In genomic region chr3:41491185-41491584, GRCm38 (mm10) we compare ENCODE assay signal across 21 mouse cellular contexts.
DNase-seq lines count a peak whose midpoint lies in the region; ATAC-seq and TF ChIP-seq lines count a peak whose summit lies in the region.
"Had no signal": no experiment of that assay in that cellular context is flagged by ENCODE, and none has a peak within 500 bp of the region (broad histone marks: within the 10 kb centered on the region; RNA-seq: fewer than 3 reads in every experiment).

No protein-coding gene starts in this region.

- 89% methylated on average over 4 of the region's 4 CpGs for WGBS in heart, embryonic 10.5 days
- 90% methylated on average over 4 of the region's 4 CpGs for WGBS in lung, postnatal 0 days

- no peaks in the 10 kb centered on the region for H3K9me3 ChIP-seq in heart, embryonic 10.5 days
- no peaks in the 10 kb centered on the region for H3K9me3 ChIP-seq in lung, postnatal 0 days (ENCODE audit: low read length)
- H3K9me3 ChIP-seq: embryonic facial prominence, embryonic 12.5 days; hindbrain, embryonic 15.5 days; kidney, embryonic 15.5 days; liver, embryonic 15.5 days; megakaryocyte, embryonic 14.5 days; midbrain, embryonic 13.5 days had no signal

- H3K27ac ChIP-seq in heart, embryonic 10.5 days = no peak overlapping the region
- no peak overlapping the region for H3K27ac ChIP-seq in lung, postnatal 0 days (ENCODE audit: low read length)
- H3K27ac ChIP-seq: embryonic facial prominence, embryonic 12.5 days; hindbrain, embryonic 15.5 days; kidney, embryonic 15.5 days; liver, embryonic 15.5 days; midbrain, embryonic 13.5 days had no signal

- no peak for ATAC-seq in lung, postnatal 0 days
- ATAC-seq: forebrain, postnatal 0 days; midbrain, embryonic 13.5 days had no signal

- no peak for TF ChIP-seq EP300 in lung, postnatal 0 days (IDR thresholded peaks at IDR 0.05)

- DNase-seq in heart, embryonic 10.5 days (ENCODE audit: low spot score) = peak; percentile 70
- DNase-seq in heart, adult 9 months (ENCODE audit: low spot score in 2 of 2) = no peak
- peak; percentile 55 for DNase-seq in lung, postnatal 10 days
- DNase-seq in lung, postnatal 0 days (ENCODE audit: low spot score) = no peak
- peak; percentile 41 for DNase-seq in R1 (ENCODE audit: low read depth, low spot score)
- no peak for DNase-seq in embryo, embryonic 11 days
- no peak for DNase-seq in left cerebral cortex, adult 8-10 months (ENCODE audit: low spot score in 2 of 2)
- DNase-seq: cerebellum, adult 11-12 months; cerebellum, postnatal 14 days; forebrain, postnatal 0 days; gastrocnemius, postnatal 36 days; layer of hippocampus, adult 9-11 months; right cerebral cortex, postnatal 25 days; spleen, adult 18-20 months; thymus, postnatal 14 days had no signal

- H3K4me3 ChIP-seq in heart, embryonic 10.5 days = no peak overlapping the region
- H3K4me3 ChIP-seq in lung, postnatal 0 days (ENCODE audit: low read depth, low read length) = no peak overlapping the region
- H3K4me3 ChIP-seq: embryonic facial prominence, embryonic 12.5 days; hindbrain, embryonic 15.5 days; kidney, embryonic 15.5 days; liver, embryonic 15.5 days; megakaryocyte, embryonic 14.5 days; midbrain, embryonic 13.5 days had no signal

- no peaks in the 10 kb centered on the region for H3K27me3 ChIP-seq in heart, embryonic 10.5 days (ENCODE audit: insufficient read depth, poor library complexity, severe bottlenecking)
- H3K27me3 ChIP-seq in lung, postnatal 0 days (replicated peaks; ENCODE audit: insufficient read depth, low read length) = no peaks in the 10 kb centered on the region
- H3K27me3 ChIP-seq: embryonic facial prominence, embryonic 12.5 days; hindbrain, embryonic 15.5 days; kidney, embryonic 15.5 days; liver, embryonic 15.5 days; megakaryocyte, embryonic 14.5 days; midbrain, embryonic 13.5 days had no signal

- no peak overlapping the region for H3K9ac ChIP-seq in lung, postnatal 0 days (replicated peaks; ENCODE audit: low read depth)
- H3K9ac ChIP-seq: embryonic facial prominence, embryonic 12.5 days; forebrain, postnatal 0 days; hindbrain, embryonic 15.5 days; kidney, embryonic 15.5 days; liver, embryonic 15.5 days; midbrain, embryonic 13.5 days had no signal

- H3K36me3 ChIP-seq in heart, embryonic 10.5 days = no peaks in the 10 kb centered on the region
- H3K36me3 ChIP-seq in lung, postnatal 0 days (ENCODE audit: insufficient read depth, low read length) = no peaks in the 10 kb centered on the region
- H3K36me3 ChIP-seq: embryonic facial prominence, embryonic 12.5 days; hindbrain, embryonic 15.5 days; kidney, embryonic 15.5 days; liver, embryonic 15.5 days; midbrain, embryonic 13.5 days had no signal

- H3K4me1 ChIP-seq in heart, embryonic 10.5 days = peaks cover 4% of the 10 kb centered on the region; the same call in 1 of the 2 replicates
- H3K4me1 ChIP-seq in lung, postnatal 0 days (ENCODE audit: insufficient read depth, low read depth, low read length) = no peaks in the 10 kb centered on the region
- H3K4me1 ChIP-seq: embryonic facial prominence, embryonic 12.5 days; hindbrain, embryonic 15.5 days; kidney, embryonic 15.5 days; liver, embryonic 15.5 days; megakaryocyte, embryonic 14.5 days; midbrain, embryonic 13.5 days had no signal

- no peak for TF ChIP-seq CTCF in lung, postnatal 0 days (IDR thresholded peaks at IDR 0.05)

- no peak overlapping the region for H3K4me2 ChIP-seq in lung, postnatal 0 days (replicated peaks; ENCODE audit: low read depth, low read length)
- H3K4me2 ChIP-seq: embryonic facial prominence, embryonic 12.5 days; hindbrain, embryonic 15.5 days; kidney, embryonic 15.5 days; liver, embryonic 15.5 days; midbrain, embryonic 13.5 days had no signal

Comparison
In these comparisons a context has a peak if more than half of its experiments do, and no peak if none do; other contexts are left out.
1. DNase-seq: peak in heart, embryonic 10.5 days (single experiment), lung, postnatal 10 days (single experiment) and R1 (single experiment); none in heart, adult 9 months (0 of 2), lung, postnatal 0 days (single experiment), embryo, embryonic 11 days (single experiment) and left cerebral cortex, adult 8-10 months (0 of 2).